Mouse (Mus musculus): ENCODE results near the gene Vpreb1. TPM values are rescaled to one million over a fixed set of nuclear protein-coding genes. Genes with fewer than 3 reads are reported as not detected.
"Not testable (repeated sequence)": the region's sequence is repeated elsewhere in the genome, so short reads cannot be mapped to it uniquely, and the experiment has no call there.

Vpreb1 gene
- polyA plus RNA-seq, 1 experiment from 2014 or later: 1.3 TPM

DNA sequence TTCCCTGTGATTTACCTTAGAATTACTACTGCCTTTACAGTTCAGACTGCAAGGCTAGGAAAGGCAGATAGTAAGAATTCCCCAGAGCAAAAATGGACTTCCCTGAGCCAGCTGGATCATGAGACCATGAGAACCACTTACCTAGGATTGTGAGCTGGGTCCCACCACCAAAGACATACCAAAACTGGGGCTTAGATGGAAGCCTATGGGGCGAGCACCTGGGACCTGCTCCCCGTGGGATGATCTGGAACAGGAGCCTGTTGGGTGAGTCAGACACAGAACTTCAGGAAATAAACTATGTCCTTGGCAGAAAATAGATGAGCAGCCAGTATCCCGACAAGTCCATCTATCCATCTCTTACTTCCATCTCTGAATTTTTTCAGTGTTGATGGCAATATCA lies 8.4 kb downstream of the Vpreb1 start:
- Histone ChIP-seq H3K27me3 (ENCODE audit: control insufficient read depth, insufficient read depth, low read length) (no peaks in the 10 kb centered on the region), H3K9ac (replicated peaks; ENCODE audit: low read length) (no peak overlapping the region), H3K4me2 (ENCODE audit: low read length) (no peak overlapping the region), H3K27ac (replicated peaks; ENCODE audit: low read depth, low read length) (no peak overlapping the region), H3K9me3 (ENCODE audit: control insufficient read depth, low read length) (no peaks in the 10 kb centered on the region), H3K4me3 (replicated peaks; ENCODE audit: low read depth, low read length) (no peak overlapping the region), H3K36me3 (ENCODE audit: control insufficient read depth, insufficient read depth, low read length) (no peaks in the 10 kb centered on the region), H3K4me1 (ENCODE audit: control insufficient read depth, insufficient read depth, low read length) (no peaks in the 10 kb centered on the region)
- whole genome bisulfite sequencing: 84% methylated on average over 3 of the region's 3 CpGs
- no peak for ATAC-seq (ENCODE audit: low FRiP score, low TSS enrichment)
- DNase-seq: no peak

DNA sequence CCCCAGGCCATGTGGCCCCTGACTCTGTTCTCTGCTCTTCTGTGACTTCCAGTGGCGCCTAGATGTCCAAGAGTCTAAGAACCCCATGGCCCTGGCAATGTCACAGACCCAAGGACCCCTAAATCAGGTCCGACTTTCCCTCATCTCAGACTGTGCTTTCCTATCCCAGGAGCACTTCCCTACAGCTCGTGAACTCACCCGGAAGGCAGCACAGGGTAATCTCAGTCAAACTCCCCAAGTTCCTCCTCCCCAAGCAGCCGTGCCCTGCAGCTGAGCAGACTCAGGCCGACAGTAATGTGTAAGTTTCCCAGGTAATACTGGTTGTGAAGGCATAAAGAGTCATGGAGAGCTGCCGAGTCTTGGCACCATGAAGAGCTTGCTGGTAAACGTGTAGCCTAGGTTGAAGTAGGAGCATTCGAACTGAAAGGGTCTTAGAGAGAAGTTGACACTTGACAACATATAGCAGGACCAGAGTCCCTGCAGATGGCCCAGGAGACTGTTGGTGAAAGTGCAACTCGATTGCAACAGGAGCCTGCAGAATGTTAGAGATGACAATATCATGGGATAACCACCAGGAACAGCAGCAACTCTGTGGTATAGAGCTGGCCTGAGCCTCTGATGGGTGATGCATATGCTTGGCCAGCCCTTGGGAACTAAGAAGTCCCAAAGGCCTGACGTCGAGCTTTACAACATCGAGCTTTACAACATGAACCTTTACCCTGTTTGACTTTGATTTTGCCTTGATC lies 13.7 kb downstream of the Vpreb1 start:
- no peak overlapping the region for H3K4me2 ChIP-seq (ENCODE audit: low read length)
- H3K4me1 ChIP-seq (ENCODE audit: control insufficient read depth, insufficient read depth, low read length): no peaks in the 10 kb centered on the region
- ATAC-seq (ENCODE audit: low FRiP score, low TSS enrichment) (no peak), DNase-seq (no peak)
- H3K4me3 ChIP-seq (replicated peaks; ENCODE audit: low read depth, low read length): no peak overlapping the region
- WGBS: 77% methylated on average over 13 of the region's 13 CpGs
- no peaks in the 10 kb centered on the region for H3K9me3 ChIP-seq (ENCODE audit: control insufficient read depth, low read length)
- no peaks in the 10 kb centered on the region for H3K36me3 ChIP-seq (ENCODE audit: control insufficient read depth, insufficient read depth, low read length)
- no peak overlapping the region for H3K9ac ChIP-seq (replicated peaks; ENCODE audit: low read length)
- no peak overlapping the region for H3K27ac ChIP-seq (replicated peaks; ENCODE audit: low read depth, low read length)
- H3K27me3 ChIP-seq (ENCODE audit: control insufficient read depth, insufficient read depth, low read length): no peaks in the 10 kb centered on the region

- H3K9ac ChIP-seq (replicated peaks; ENCODE audit: low read length); DNase-seq; H3K36me3 ChIP-seq (ENCODE audit: control insufficient read depth, insufficient read depth, low read length); H3K27me3 ChIP-seq (ENCODE audit: control insufficient read depth, insufficient read depth, low read length); H3K4me1 ChIP-seq (ENCODE audit: control insufficient read depth, insufficient read depth, low read length); H3K4me3 ChIP-seq (replicated peaks; ENCODE audit: low read depth, low read length); H3K9me3 ChIP-seq (ENCODE audit: control insufficient read depth, low read length); H3K4me2 ChIP-seq (ENCODE audit: low read length); ATAC-seq (ENCODE audit: low FRiP score, low TSS enrichment); H3K27ac ChIP-seq (replicated peaks; ENCODE audit: low read depth, low read length): not testable (repeated sequence)
- 81% methylated on average over 9 of the region's 9 CpGs for WGBS
Measured at GRCm38 (mm10) chr16:16856054-16856453, 14.6 kb downstream of the Vpreb1 start.

- H3K36me3 ChIP-seq (ENCODE audit: control insufficient read depth, insufficient read depth, low read length): no peaks in the 10 kb centered on the region
- H3K9me3 ChIP-seq (ENCODE audit: control insufficient read depth, low read length): no peaks in the 10 kb centered on the region
- no peak overlapping the region for H3K4me3 ChIP-seq (replicated peaks; ENCODE audit: low read depth, low read length)
- ATAC-seq (ENCODE audit: low FRiP score, low TSS enrichment) (no peak), DNase-seq (no peak)
- H3K27ac ChIP-seq (replicated peaks; ENCODE audit: low read depth, low read length): no peak overlapping the region
- no peaks in the 10 kb centered on the region for H3K27me3 ChIP-seq (ENCODE audit: control insufficient read depth, insufficient read depth, low read length)
- 90% methylated on average over 1 of the region's 1 CpGs for WGBS
- no peak overlapping the region for H3K4me2 ChIP-seq (ENCODE audit: low read length)
- H3K4me1 ChIP-seq (ENCODE audit: control insufficient read depth, insufficient read depth, low read length): no peaks in the 10 kb centered on the region
- H3K9ac ChIP-seq (replicated peaks; ENCODE audit: low read length): no peak overlapping the region
Measured at GRCm38 (mm10) chr16:16855541-16855940, 15.1 kb downstream of the Vpreb1 start.

DNA sequence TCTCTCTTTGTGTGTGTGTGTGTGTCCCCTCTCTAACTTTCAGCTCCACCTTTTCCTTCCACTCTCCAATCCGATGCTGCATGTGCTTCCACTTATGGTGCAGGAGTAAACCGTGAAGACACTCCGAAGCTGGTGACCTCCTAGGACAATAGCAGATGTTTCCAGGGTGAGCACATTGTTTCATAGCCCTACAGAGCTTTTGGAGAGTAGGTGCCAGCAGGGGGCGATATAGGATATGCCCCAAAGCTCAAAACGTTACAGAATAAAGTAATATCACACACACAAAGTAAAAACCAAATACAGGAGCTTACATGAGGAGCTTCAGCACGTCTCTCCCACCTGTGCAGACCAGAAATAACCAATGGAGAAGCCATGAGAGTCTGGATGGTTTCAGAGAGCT lies 15.8 kb downstream of the Vpreb1 start:
- Histone ChIP-seq H3K4me3 (replicated peaks; ENCODE audit: low read depth, low read length) (no peak overlapping the region), H3K9ac (replicated peaks; ENCODE audit: low read length) (no peak overlapping the region), H3K27me3 (ENCODE audit: control insufficient read depth, insufficient read depth, low read length) (no peaks in the 10 kb centered on the region), H3K36me3 (ENCODE audit: control insufficient read depth, insufficient read depth, low read length) (no peaks in the 10 kb centered on the region), H3K4me1 (ENCODE audit: control insufficient read depth, insufficient read depth, low read length) (no peaks in the 10 kb centered on the region), H3K4me2 (ENCODE audit: low read length) (no peak overlapping the region), H3K27ac (replicated peaks; ENCODE audit: low read depth, low read length) (no peak overlapping the region), H3K9me3 (ENCODE audit: control insufficient read depth, low read length) (no peaks in the 10 kb centered on the region)
- ATAC-seq (ENCODE audit: low FRiP score, low TSS enrichment): no peak
- peak; percentile 11 for DNase-seq
- 42% methylated on average over 6 of the region's 6 CpGs for WGBS

GRCm38 (mm10) chr16:16852411-16852810 lies 18.2 kb downstream of the Vpreb1 start:
- Histone ChIP-seq H3K4me2 (ENCODE audit: low read length) (no peak overlapping the region), H3K27ac (replicated peaks; ENCODE audit: low read depth, low read length) (no peak overlapping the region), H3K27me3 (ENCODE audit: control insufficient read depth, insufficient read depth, low read length) (no peaks in the 10 kb centered on the region), H3K4me3 (replicated peaks; ENCODE audit: low read depth, low read length) (no peak overlapping the region), H3K9me3 (ENCODE audit: control insufficient read depth, low read length) (no peaks in the 10 kb centered on the region), H3K9ac (replicated peaks; ENCODE audit: low read length) (no peak overlapping the region), H3K4me1 (ENCODE audit: control insufficient read depth, insufficient read depth, low read length) (no peaks in the 10 kb centered on the region), H3K36me3 (ENCODE audit: control insufficient read depth, insufficient read depth, low read length) (no peaks in the 10 kb centered on the region)
- DNase-seq (no peak), ATAC-seq (ENCODE audit: low FRiP score, low TSS enrichment) (no peak)
- 85% methylated on average over 3 of the region's 3 CpGs for WGBS

- no peak for DNase-seq
Measured at GRCm38 (mm10) chr16:16849196-16849595, 21.4 kb downstream of the Vpreb1 start.

GRCm38 (mm10) chr16:16829671-16830070 lies 41.0 kb downstream of the Vpreb1 start:
- WGBS: 91% methylated on average over 3 of the region's 3 CpGs
- no peaks in the 10 kb centered on the region for H3K27me3 ChIP-seq (ENCODE audit: control insufficient read depth, insufficient read depth, low read length)
- no peaks in the 10 kb centered on the region for H3K9me3 ChIP-seq (ENCODE audit: control insufficient read depth, low read length)
- H3K9ac ChIP-seq (replicated peaks; ENCODE audit: low read length): no peak overlapping the region
- 0 out of 2 replicates have a peak, but pooled peaks have one; percentile 28 for ATAC-seq (ENCODE audit: low FRiP score, low TSS enrichment)
- peak overlapping the region; percentile 60; the same call in 1 of the 2 replicates for H3K4me3 ChIP-seq (replicated peaks; ENCODE audit: low read depth, low read length)
- no peak for DNase-seq
- no peaks in the 10 kb centered on the region; the same call in 1 of the 2 replicates for H3K4me1 ChIP-seq (ENCODE audit: control insufficient read depth, insufficient read depth, low read length)
- H3K27ac ChIP-seq (replicated peaks; ENCODE audit: low read depth, low read length): no peak overlapping the region
- no peaks in the 10 kb centered on the region for H3K36me3 ChIP-seq (ENCODE audit: control insufficient read depth, insufficient read depth, low read length)
- peak overlapping the region; percentile 80; the same call in 1 of the 2 replicates for H3K4me2 ChIP-seq (ENCODE audit: low read length)

More at GRCm38 (mm10) chr16:16849196-16849595, 21.4 kb downstream of the Vpreb1 start:
- no peak overlapping the region for H3K4me2 ChIP-seq (ENCODE audit: low read length)
- no peaks in the 10 kb centered on the region for H3K27me3 ChIP-seq (ENCODE audit: control insufficient read depth, insufficient read depth, low read length)
- H3K9ac ChIP-seq (replicated peaks; ENCODE audit: low read length): no peak overlapping the region
- ATAC-seq (ENCODE audit: low FRiP score, low TSS enrichment): no peak
- H3K36me3 ChIP-seq (ENCODE audit: control insufficient read depth, insufficient read depth, low read length): no peaks in the 10 kb centered on the region
- no peak overlapping the region for H3K27ac ChIP-seq (replicated peaks; ENCODE audit: low read depth, low read length)
- no peaks in the 10 kb centered on the region for H3K4me1 ChIP-seq (ENCODE audit: control insufficient read depth, insufficient read depth, low read length)
- H3K9me3 ChIP-seq (ENCODE audit: control insufficient read depth, low read length): no peaks in the 10 kb centered on the region
- H3K4me3 ChIP-seq (replicated peaks; ENCODE audit: low read depth, low read length): no peak overlapping the region
